Mouse (Mus musculus) neural tube, embryonic 14.5 days (tissue): ENCODE results near the gene Gdf2. TPM values are rescaled to one million over a fixed set of nuclear protein-coding genes. Genes with fewer than 3 reads are reported as not detected.
A peak's percentile ranks its signal among the peaks of the same experiment; 100 is the strongest.

Source experiments
- ATAC-seq: fragments of 200-750 bp; cut with Nextera tagmentation; 2 replicates; pipeline ENCODE4 v1.8.0; 2017; ENCODE audit warnings: low read depth, mild to moderate bottlenecking, moderate TSS enrichment, moderate library complexity
- H3K27ac ChIP-seq: fragments of 300-500 bp; sonication (generic); 2 replicates; pipeline ENCODE4 v1.5.1; 2014; ENCODE audit warnings: low read depth, mild to moderate bottlenecking, control low read depth, low read length, moderate library complexity, mixed read lengths
- H3K27me3 ChIP-seq: fragments of 300-500 bp; sonication (generic); 2 replicates; pipeline ENCODE4 v1.6.1; 2014; ENCODE audit warnings: low read length; ENCODE audit not compliant: control insufficient read depth, insufficient read depth
- H3K36me3 ChIP-seq: fragments of 300-500 bp; sonication (generic); 2 replicates; pipeline ENCODE4 v1.6.1; 2014; ENCODE audit warnings: low read length, mixed read lengths; ENCODE audit not compliant: control insufficient read depth, insufficient read depth
- H3K4me1 ChIP-seq: fragments of 300-500 bp; sonication (generic); 2 replicates; pipeline ENCODE4 v1.6.1; 2014; ENCODE audit warnings: low read length; ENCODE audit not compliant: control insufficient read depth, insufficient read depth
- H3K4me2 ChIP-seq: fragments of 300-500 bp; sonication (generic); 2 replicates; pipeline ENCODE4 v1.6.1; 2014; ENCODE audit warnings: mild to moderate bottlenecking, low read depth, low read length, control low read depth
- H3K4me3 ChIP-seq: fragments of 300-500 bp; sonication (generic); 2 replicates; pipeline ENCODE4 v1.5.1; 2014; ENCODE audit warnings: low read depth, low read length, control low read depth, mixed read lengths
- H3K9ac ChIP-seq: fragments of 300-500 bp; sonication (generic); replicated peaks from 2 replicates; pipeline ENCODE4 v1.6.1; 2014; ENCODE audit warnings: low read depth, mild to moderate bottlenecking, control low read depth, low read length, mixed read lengths
- H3K9me3 ChIP-seq: fragments of 300-500 bp; sonication (generic); 2 replicates; pipeline ENCODE4 v1.6.1; 2016; ENCODE audit warnings: low read length; ENCODE audit not compliant: control insufficient read depth
- WGBS: fragments of 180-500 bp; shearing (Covaris S2); extraction: QIAGEN DNeasy Blood & Tissue Kit; methylation state at CpG from one replicate; pipeline ENCODE4 v1.1.7; 2014; 5-methylcytosine and 5-hydroxymethylcytosine counted together
- polyA plus RNA-seq: library from polyadenylated mRNA; unstranded; fragments of >200 nt; fragmentation: Nextera tagmentation; extraction: Ambion mirVana; gene quantifications from 2 replicates; pipeline ENCODE4 v1.2.1, GENCODE M21; 2014

Gene Gdf2
- polyA plus RNA-seq, 1 experiment from 2014 or later: not detected

DNA sequence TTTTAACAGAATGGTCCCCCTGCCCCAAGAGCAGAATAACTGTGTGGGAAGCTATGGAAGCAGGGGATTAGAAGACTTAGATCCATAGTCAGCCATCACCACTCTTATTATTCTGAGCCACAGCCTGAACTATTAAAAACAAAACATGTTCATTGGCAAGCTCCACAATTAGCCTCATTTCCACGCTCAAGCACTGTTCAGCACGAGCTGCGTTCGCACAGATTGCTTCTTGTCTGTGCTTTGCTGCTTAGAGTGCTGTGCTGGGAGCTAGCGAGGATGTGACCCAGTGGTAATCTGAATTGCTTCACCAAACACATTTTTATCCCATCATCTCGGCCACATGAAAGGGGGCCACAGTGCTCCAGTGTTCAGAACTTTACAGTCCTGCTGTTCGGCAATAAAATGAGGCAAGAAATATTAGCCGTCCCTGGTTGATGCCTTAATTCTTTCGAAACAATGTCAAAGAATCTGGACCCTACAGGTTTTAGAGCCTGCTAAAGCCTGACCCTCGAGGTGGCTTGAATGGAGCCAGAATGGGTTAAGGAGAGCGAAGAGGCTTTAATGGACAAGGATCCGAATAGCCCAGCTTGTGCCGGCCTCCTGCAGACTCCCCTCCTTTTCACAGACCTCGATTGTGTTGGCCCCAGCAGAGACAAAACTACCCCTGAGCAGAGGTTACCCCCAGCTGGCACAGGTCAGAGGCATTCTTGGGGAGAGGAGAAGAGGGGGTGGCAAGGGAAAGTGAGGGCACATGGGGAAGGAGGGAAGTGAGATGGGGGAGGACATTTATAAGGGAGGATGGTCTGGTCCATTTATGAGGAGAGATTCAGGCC, 19.9 kb upstream of the Gdf2 start:
- no peak for ATAC-seq
- 6% methylated on average over 14 of the region's 14 CpGs for WGBS
- Histone ChIP-seq H3K36me3 (no peaks in the 10 kb centered on the region), H3K4me2 (no peak overlapping the region; the same call in 1 of the 2 replicates), H3K4me1 (peaks cover 13% of the 10 kb centered on the region), H3K27ac (no peak overlapping the region), H3K27me3 (peaks cover 2% of the 10 kb centered on the region), H3K9me3 (no peaks in the 10 kb centered on the region), H3K4me3 (no peak overlapping the region), H3K9ac (no peak overlapping the region)

DNA sequence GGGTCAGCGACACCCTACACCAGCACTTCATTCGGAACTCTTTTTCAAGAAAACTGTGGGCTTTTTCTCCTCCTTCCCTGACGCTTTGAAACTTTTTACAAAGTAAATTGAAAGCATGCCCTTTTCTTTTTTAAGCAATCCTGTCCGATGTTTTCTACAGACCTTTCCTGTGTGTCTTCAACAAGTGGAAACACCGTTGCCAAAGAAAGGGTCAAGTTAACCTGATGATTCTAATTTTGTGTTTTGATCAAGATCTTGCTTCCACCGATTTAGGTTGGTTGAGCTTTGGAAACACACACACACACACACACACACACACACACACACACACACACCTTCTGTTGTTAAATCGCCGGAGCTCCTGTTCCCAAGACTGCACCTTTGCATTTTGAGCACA, 18.1 kb upstream of the Gdf2 start:
- Histone ChIP-seq H3K4me1 (peaks cover 13% of the 10 kb centered on the region), H3K27me3 (peaks cover 2% of the 10 kb centered on the region)
- 15% methylated on average over 8 of the region's 8 CpGs for WGBS

GRCm38 (mm10) chr14:33923168-33924070, 17.4 kb upstream of the Gdf2 start, which contains the start of gene Gdf10:
Gene Gdf10, plus strand, starts transcription at chr14:33923587.
- peaks cover 2% of the 10 kb centered on the region for H3K27me3 ChIP-seq
- no peak within 1 kb of the TSS for H3K27ac ChIP-seq
- H3K4me3 ChIP-seq: peak within 1 kb of the TSS; percentile 50
- peak; percentile 74 for ATAC-seq
- H3K9me3 ChIP-seq: no peaks in the 10 kb centered on the region
- 0% methylated on average over 48 of the region's 85 CpGs for WGBS
- peak within 1 kb of the TSS; percentile 92 for H3K4me2 ChIP-seq
- H3K36me3 ChIP-seq: no peaks in the 10 kb centered on the region
- peak within 1 kb of the TSS; percentile 53 for H3K9ac ChIP-seq
- peaks cover 13% of the 10 kb centered on the region for H3K4me1 ChIP-seq

More for the DNA sequence above, 18.1 kb upstream of the Gdf2 start:
- Histone ChIP-seq H3K36me3 (no peaks in the 10 kb centered on the region), H3K9ac (no peak overlapping the region), H3K9me3 (no peaks in the 10 kb centered on the region), H3K27ac (no peak overlapping the region), H3K4me3 (peak overlapping the region; percentile 50), H3K4me2 (peak overlapping the region; percentile 92)
- no peak for ATAC-seq

DNA sequence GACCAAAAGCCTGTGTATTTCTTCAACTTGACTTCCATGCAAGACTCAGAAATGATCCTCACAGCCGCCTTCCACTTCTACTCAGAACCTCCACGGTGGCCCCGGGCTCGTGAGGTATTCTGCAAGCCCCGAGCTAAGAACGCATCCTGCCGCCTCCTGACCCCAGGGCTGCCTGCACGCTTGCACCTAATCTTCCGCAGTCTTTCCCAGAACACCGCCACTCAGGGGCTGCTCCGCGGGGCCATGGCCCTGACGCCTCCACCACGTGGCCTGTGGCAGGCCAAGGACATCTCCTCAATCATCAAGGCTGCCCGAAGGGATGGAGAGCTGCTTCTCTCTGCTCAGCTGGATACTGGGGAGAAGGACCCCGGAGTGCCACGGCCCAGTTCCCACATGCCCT, 9.0 kb upstream of the Gdf2 start:
- WGBS: 63% methylated on average over 17 of the region's 17 CpGs
- H3K27me3 ChIP-seq: no peaks in the 10 kb centered on the region
- H3K9me3 ChIP-seq: no peaks in the 10 kb centered on the region
- H3K4me2 ChIP-seq: no peak overlapping the region
- no peaks in the 10 kb centered on the region for H3K4me1 ChIP-seq
- ATAC-seq: no peak
- H3K9ac ChIP-seq: no peak overlapping the region
- H3K4me3 ChIP-seq: no peak overlapping the region
- H3K27ac ChIP-seq: no peak overlapping the region
- no peaks in the 10 kb centered on the region for H3K36me3 ChIP-seq

DNA sequence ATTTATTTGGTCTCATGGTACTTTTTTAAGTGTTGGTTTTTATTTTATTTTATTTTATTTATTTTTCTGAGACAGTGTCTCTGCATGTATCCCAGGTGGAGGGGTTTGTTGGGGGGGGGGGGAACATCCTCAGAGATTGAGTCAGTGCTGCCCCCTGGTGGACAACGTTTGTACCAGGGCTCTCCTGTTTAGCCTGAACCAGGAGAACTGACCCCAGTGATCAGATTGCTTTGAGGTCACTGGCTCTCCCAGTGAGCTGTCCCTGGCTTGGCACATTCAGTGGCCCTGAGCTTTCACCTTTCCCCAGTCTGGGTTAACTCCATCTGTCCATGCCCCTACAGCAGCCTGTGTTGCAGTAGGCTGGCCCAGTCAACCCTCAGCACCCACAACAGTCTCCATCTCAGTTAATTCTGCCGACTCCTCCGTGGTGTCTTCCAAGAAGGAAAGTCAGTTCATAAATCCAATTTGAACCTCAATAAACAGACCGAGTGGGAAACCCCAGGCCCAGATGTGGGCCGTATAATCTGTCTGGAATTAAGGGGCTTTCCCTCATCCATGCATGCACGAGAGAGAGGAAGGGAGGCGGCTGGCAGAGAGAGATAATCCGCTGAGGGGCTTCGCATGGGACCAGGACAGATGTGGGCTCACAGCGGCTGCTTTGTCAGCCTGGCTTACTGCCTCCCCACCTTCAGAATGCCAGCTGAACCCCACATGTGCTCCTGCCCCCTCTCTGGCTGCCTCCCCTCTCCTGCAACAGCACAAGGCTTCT, 7.7 kb upstream of the Gdf2 start:
- 67% methylated on average over 10 of the region's 10 CpGs for WGBS
- Histone ChIP-seq H3K4me2 (no peak overlapping the region), H3K9me3 (no peaks in the 10 kb centered on the region), H3K27me3 (no peaks in the 10 kb centered on the region), H3K4me3 (no peak overlapping the region), H3K27ac (no peak overlapping the region), H3K36me3 (no peaks in the 10 kb centered on the region), H3K4me1 (no peaks in the 10 kb centered on the region), H3K9ac (no peak overlapping the region)
- ATAC-seq: peak; percentile 67; the same call in 1 of the 2 replicates

GRCm38 (mm10) chr14:33933778-33934317, 7.0 kb upstream of the Gdf2 start:
- no peaks in the 10 kb centered on the region for H3K27me3 ChIP-seq
- H3K9me3 ChIP-seq: no peaks in the 10 kb centered on the region
- H3K4me2 ChIP-seq: no peak overlapping the region
- no peaks in the 10 kb centered on the region for H3K36me3 ChIP-seq
- H3K4me1 ChIP-seq: no peaks in the 10 kb centered on the region
- 49% methylated on average over 5 of the region's 5 CpGs for WGBS
- no peak overlapping the region for H3K4me3 ChIP-seq
- no peak for ATAC-seq
- H3K27ac ChIP-seq: no peak overlapping the region
- H3K9ac ChIP-seq: no peak overlapping the region

DNA sequence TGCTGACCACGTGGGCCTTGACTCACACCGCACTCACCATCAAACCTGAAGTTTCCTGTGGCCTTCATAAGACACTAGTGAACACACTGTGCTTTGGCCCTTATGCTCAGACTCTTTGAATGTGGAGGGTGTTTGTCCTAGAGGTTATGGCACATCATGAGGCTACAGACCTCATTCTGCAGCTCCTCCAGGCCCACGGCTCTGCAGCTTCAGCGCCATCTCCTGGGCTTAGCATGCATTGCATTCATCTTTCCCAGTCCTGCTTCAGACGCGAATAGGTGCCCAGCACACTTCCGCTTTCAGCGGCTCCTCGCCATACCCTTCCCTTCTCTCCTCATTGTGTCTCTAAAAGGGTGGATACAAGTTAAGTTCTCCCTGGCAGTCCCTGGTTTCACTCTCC, 1.7 kb upstream of the Gdf2 start:
- no peak overlapping the region for H3K9ac ChIP-seq
- H3K4me1 ChIP-seq: no peaks in the 10 kb centered on the region
- H3K27me3 ChIP-seq: no peaks in the 10 kb centered on the region
- H3K4me2 ChIP-seq: peak overlapping the region; percentile 23; the same call in 1 of the 2 replicates
- H3K36me3 ChIP-seq: no peaks in the 10 kb centered on the region
- no peak overlapping the region for H3K27ac ChIP-seq
- ATAC-seq: peak; percentile 72
- H3K9me3 ChIP-seq: no peaks in the 10 kb centered on the region
- 26% methylated on average over 9 of the region's 9 CpGs for WGBS
- H3K4me3 ChIP-seq: no peak overlapping the region

- Histone ChIP-seq H3K27me3 (no peaks in the 10 kb centered on the region), H3K27ac (no peak overlapping the region), H3K9ac (no peak overlapping the region), H3K9me3 (no peaks in the 10 kb centered on the region), H3K4me2 (no peak overlapping the region), H3K36me3 (no peaks in the 10 kb centered on the region), H3K4me3 (no peak overlapping the region), H3K4me1 (no peaks in the 10 kb centered on the region)
- 88% methylated on average over 5 of the region's 5 CpGs for WGBS
- ATAC-seq: no peak
Measured at GRCm38 (mm10) chr14:33942222-33942621, 1.4 kb downstream of the Gdf2 start.
